Mouse (Mus musculus) limb, embryonic 10.5 days (tissue): ENCODE data around the gene Acads. TPM values are rescaled to one million over a fixed set of nuclear protein-coding genes. Genes with fewer than 3 reads are reported as not detected.
"Not testable (repeated sequence)": the region's sequence is repeated elsewhere in the genome, so short reads cannot be mapped to it uniquely, and the experiment has no call there.

Experiments
- DNase-seq: peaks from one replicate; pipeline ENCODE4 v3.0.0-alpha.2; 2017; ENCODE audit warnings: low spot score
- H3K27ac ChIP-seq: fragments of 300-500 bp; sonication (generic); 2 replicates; pipeline ENCODE4 v1.5.1; 2016; ENCODE audit warnings: mild to moderate bottlenecking
- H3K27me3 ChIP-seq: fragments of 300-500 bp; sonication (generic); 2 replicates; pipeline ENCODE4 v1.6.1; 2016; ENCODE audit warnings: low read depth, mild to moderate bottlenecking; ENCODE audit not compliant: poor library complexity, severe bottlenecking
- H3K36me3 ChIP-seq: fragments of 300-500 bp; sonication (generic); 2 replicates; pipeline ENCODE4 v1.6.1; 2016; ENCODE audit warnings: mild to moderate bottlenecking, moderate library complexity
- H3K4me1 ChIP-seq: fragments of 300-500 bp; sonication (generic); 2 replicates; pipeline ENCODE4 v1.6.1; 2016
- H3K4me3 ChIP-seq: fragments of 300-500 bp; sonication (generic); 2 replicates; pipeline ENCODE4 v1.5.1; 2016; ENCODE audit warnings: mild to moderate bottlenecking, moderate library complexity
- H3K9me3 ChIP-seq: fragments of 300-500 bp; sonication (generic); replicated peaks from 2 replicates; pipeline ENCODE4 v1.6.1; 2016; ENCODE audit warnings: mild to moderate bottlenecking
- WGBS: fragments of 180-500 bp; shearing (Covaris S2); methylation state at CpG from one replicate; pipeline ENCODE4 v1.1.7; 2016; 5-methylcytosine and 5-hydroxymethylcytosine counted together
- polyA plus RNA-seq: library from polyadenylated mRNA; unstranded; fragments of >200 nt; fragmentation: Nextera tagmentation; extraction: Ambion mirVana; gene quantifications from 2 replicates; pipeline ENCODE4 v1.2.1, GENCODE M21; 2016

Acads gene
- polyA plus RNA-seq, 1 experiment from 2014 or later = 91.9 TPM

DNA sequence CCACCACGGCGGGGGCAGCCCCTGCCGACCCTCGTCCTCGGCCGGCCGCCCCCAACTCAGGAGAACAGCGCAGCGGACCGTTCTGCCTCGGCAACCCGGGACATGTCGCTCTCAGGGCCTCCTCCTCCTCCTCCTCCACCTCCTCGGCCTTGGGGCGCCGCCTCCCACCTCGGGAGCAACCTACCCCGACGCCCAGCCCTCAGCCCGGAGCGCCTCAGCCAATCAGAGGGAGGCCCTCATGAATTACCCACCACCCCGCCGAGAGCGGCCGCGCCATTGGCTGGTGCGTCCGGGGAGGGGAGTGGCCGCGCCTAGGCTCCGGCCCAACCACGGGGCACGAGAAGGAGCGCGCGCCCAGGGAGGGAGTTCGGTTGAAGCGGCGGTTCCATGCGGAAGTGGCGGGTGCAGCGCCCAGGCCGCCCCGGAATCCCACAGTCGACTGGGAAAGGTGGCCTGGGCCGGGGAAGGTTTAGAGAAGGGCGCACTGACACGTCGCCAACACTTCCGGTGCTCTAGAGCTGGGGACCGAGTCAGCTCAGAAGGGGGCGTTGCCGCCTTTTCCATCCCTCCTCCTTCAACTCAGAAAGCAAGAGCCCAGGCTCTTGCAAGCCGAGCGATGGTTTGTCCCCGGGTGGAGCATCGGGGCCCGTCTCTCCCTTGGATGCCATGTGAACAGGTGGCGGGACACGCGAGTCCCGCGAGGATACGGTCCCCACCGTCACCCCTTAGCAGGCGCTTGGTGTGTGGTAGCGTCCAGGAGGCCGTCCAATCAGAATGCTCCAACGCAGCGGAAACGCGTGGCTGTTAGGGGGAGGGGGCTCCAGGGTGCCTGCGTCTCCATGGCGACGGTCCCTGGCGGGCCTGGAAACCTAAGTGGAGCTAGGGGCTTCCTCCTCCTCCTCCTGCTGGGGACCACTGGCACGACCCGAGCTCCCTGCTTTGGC lies 39.2 kb upstream of the Acads start, which contains the start of gene Mlec:
Mlec (minus strand) TSS at position 140 of the 944 bp plus-strand sequence.
- H3K9me3 ChIP-seq = no peaks in the 10 kb centered on the region
- H3K27ac ChIP-seq = peak within 1 kb of the TSS; percentile 98
- no peaks in the 10 kb centered on the region for H3K27me3 ChIP-seq
- under 1% methylated on average over 78 of the region's 78 CpGs for WGBS
- peaks cover 64% of the 10 kb centered on the region for H3K4me1 ChIP-seq
- peaks cover 22% of the 10 kb centered on the region for H3K36me3 ChIP-seq
- peak within 1 kb of the TSS; percentile 83 for H3K4me3 ChIP-seq
- peak; percentile 99 for DNase-seq

DNA sequence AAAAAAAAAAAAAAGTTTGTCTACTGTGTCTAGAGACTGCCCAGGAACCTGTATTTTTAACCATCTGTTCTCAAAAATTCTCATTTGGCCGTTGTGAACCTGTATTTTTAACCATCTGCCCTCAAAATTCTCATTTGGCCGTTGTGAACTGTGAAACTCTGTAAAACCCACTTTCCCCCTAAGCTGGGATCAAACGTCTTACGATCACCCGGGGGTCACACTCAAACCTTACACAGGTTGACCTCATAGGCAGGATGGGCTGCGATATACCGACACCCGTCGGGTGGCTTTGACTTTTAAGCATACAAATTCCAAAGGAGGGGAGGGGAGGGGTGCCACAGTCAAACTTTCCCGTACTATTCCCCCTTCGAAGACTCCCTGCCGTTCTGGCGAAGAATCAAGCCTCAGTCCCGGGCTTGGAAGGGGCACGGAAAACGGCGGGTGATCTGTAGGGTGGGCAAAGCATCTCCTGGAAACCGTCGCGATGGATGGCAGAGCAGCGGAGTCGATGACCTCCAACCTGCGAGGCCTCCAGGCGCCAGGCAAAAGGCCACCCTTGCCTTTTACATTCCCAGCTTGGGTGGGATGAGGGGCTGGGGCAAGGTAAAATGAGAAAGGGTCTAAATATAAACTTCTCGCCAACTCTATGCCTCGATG lies 37.9 kb upstream of the Acads start:
- Histone ChIP-seq H3K27ac (peak overlapping the region; percentile 98), H3K4me1 (peaks cover 70% of the 10 kb centered on the region), H3K4me3 (peak overlapping the region; percentile 83), H3K9me3 (no peaks in the 10 kb centered on the region), H3K27me3 (no peaks in the 10 kb centered on the region), H3K36me3 (peaks cover 35% of the 10 kb centered on the region)
- WGBS = 2% methylated on average over 26 of the region's 26 CpGs
- peak; percentile 57 for DNase-seq

DNA sequence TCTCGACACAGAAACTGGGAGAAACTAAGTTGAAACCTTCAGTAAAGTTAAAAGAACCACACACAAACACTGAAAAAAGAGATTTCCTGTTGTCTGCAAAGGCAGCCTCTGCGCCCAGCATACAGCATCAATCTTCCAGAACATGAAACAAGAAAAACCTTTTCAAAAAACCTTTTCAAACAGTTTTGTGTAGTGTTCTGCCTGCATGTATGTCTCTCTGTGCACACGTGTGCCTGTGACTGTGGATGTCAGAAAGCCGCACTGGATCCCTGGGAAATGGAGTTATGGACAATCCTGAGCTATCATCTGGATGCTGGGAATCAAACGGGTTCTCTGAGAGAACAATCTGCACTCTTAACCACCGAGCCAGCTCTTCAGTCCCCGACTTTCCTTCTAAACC lies 37.3 kb upstream of the Acads start:
- peak overlapping the region; percentile 98; the same call in 1 of the 2 replicates for H3K27ac ChIP-seq
- H3K4me1 ChIP-seq = peaks cover 72% of the 10 kb centered on the region
- no peaks in the 10 kb centered on the region for H3K27me3 ChIP-seq
- DNase-seq = no peak
- H3K9me3 ChIP-seq = no peaks in the 10 kb centered on the region
- peak overlapping the region; percentile 83 for H3K4me3 ChIP-seq
- peaks cover 39% of the 10 kb centered on the region for H3K36me3 ChIP-seq
- WGBS = 69% methylated on average over 7 of the region's 7 CpGs

DNA sequence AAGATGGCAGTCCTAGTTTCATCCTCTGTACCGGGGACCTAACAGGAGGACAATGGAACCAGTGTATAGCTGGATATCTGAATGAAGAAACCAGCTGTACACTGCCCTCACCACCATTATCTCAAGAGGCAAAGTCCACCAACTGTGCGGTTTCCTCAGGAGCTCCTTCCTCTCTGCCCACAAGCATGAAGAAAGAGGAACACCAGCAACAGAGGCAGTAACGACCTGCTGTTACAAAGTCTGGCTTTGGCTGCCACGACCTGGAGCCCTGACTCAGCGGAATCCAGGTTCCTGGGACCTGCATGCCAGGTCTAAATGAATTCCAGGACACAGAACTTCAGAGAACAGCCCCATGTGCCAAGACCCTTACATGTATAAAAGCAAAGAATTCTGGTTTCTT lies 36.7 kb upstream of the Acads start:
- peak overlapping the region; percentile 63 for H3K27ac ChIP-seq
- no peaks in the 10 kb centered on the region for H3K27me3 ChIP-seq
- peaks cover 67% of the 10 kb centered on the region for H3K4me1 ChIP-seq
- H3K4me3 ChIP-seq = peak overlapping the region; percentile 83
- no peaks in the 10 kb centered on the region for H3K9me3 ChIP-seq
- 61% methylated on average over 5 of the region's 5 CpGs for WGBS
- H3K36me3 ChIP-seq = peaks cover 45% of the 10 kb centered on the region
- DNase-seq = no peak

DNA sequence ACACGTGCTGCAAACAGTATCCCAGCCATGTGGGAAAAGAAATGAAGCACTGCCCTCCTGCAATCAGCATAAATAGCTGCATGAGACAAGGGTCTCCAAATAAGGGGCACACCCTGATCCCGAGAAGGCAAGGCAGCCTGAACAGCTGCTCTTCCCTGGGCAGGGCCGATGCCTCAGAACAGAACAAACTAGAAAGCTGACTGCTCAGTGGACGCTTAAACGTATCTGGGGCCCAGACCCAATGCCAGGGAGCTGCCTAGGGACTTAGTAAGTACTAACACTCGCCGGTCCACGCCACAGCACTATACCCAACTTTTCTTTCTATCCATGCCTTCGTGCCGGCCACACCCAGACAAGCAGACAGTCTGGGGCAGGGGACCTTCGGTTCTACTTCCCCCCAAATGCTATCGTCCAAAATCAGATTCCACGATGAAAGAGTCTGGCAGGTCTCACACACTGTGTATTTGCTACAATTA lies 36.0 kb upstream of the Acads start:
- no peaks in the 10 kb centered on the region for H3K9me3 ChIP-seq
- no peak for DNase-seq
- peaks cover 52% of the 10 kb centered on the region for H3K36me3 ChIP-seq
- no peaks in the 10 kb centered on the region for H3K27me3 ChIP-seq
- H3K27ac ChIP-seq = no peak overlapping the region
- peak overlapping the region; percentile 83 for H3K4me3 ChIP-seq
- 85% methylated on average over 13 of the region's 13 CpGs for WGBS
- peaks cover 60% of the 10 kb centered on the region for H3K4me1 ChIP-seq

DNA sequence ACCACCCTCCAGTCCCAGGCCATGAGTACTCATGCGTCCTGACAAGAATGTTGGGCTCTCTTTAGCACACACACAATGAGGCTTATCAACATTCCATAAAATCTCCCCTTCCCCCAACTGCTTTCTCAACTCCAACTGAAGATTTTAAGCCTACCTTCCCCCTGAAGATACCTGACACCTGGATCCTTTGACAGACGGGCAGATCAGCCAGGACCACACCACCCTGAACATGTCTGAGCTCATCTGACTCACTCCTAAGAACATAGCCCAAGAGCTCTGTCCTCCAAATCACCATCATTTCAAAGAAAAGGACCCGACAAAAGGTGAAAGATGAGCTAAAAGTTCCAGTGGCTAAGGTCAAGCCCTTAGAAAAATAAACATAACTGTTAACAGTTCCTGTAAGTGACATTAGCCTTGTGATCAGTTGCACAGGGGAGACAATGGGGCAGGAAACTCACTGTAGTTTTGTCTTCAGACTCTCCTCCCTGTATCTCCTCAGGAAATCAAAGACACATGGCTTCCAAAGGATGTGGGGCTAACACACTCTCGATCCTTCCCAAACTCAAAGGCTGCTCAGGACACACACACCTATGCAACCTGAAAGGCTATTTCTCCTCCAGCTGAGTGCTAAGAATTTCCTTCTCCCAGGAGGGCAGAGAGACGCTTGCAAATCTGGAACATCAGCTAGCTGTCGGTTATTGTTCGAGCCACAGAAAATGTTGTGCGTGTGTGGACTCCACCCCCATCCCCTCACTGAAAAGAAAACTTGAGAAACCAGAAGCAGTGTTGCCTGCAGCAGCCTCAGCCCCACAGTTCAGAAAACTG lies 33.2 kb upstream of the Acads start:
- no peak for DNase-seq
- peaks cover 49% of the 10 kb centered on the region for H3K4me1 ChIP-seq
- H3K9me3 ChIP-seq = no peaks in the 10 kb centered on the region; the same call in 1 of the 2 replicates
- peak overlapping the region; percentile 7; the same call in 1 of the 2 replicates for H3K4me3 ChIP-seq
- 55% methylated on average over 8 of the region's 8 CpGs for WGBS
- peaks cover 80% of the 10 kb centered on the region for H3K36me3 ChIP-seq
- peak overlapping the region; percentile 31; the same call in 1 of the 2 replicates for H3K27ac ChIP-seq
- no peaks in the 10 kb centered on the region for H3K27me3 ChIP-seq

DNA sequence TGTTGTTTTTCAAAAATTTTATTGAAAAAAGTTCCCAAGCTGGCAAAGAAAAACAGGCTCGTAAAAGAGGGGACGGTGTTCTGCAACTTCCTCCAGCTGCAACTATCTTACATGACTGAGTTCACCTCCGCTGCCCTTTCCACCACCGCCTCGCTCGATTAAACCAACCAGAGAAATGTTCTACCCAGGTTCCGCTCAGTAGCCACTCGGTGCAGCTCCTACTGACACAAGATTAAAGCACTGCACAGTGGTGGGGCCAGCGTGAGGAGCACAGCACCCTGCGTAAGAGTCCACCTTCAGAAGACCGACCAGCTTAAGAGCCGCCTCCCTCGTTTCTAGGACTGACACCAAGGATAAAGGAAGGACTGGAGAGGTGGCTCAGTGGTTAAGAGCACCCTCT lies 32.3 kb upstream of the Acads start:
- Histone ChIP-seq H3K4me3 (no peak overlapping the region), H3K36me3 (peaks cover 88% of the 10 kb centered on the region), H3K27me3 (no peaks in the 10 kb centered on the region), H3K9me3 (no peaks in the 10 kb centered on the region; the same call in 1 of the 2 replicates), H3K4me1 (peaks cover 41% of the 10 kb centered on the region), H3K27ac (no peak overlapping the region)
- 87% methylated on average over 13 of the region's 13 CpGs for WGBS
- no peak for DNase-seq

DNA sequence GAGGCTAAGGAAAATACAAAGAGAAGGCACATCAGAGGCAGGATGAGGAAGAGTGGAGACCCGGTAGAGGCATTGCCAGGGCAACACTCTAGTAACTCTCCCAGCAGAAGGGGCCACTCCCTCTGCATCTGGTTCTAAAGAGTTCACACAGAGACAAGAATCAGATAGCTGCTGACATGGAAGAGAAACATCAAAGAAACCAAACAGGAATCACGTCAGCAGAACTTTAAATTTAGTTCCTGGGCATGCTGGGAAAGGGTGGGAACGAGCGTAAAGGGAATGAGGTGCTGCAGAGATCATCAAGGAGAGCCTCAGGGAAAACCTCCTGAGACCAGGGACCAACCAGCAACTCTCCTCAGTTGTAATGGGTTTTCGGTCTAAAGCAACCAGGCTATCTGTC lies 31.8 kb upstream of the Acads start:
- 75% methylated on average over 5 of the region's 5 CpGs for WGBS
- Histone ChIP-seq H3K27ac (no peak overlapping the region), H3K36me3 (peaks cover 93% of the 10 kb centered on the region), H3K9me3 (no peaks in the 10 kb centered on the region; the same call in 1 of the 2 replicates), H3K4me3 (no peak overlapping the region), H3K27me3 (no peaks in the 10 kb centered on the region), H3K4me1 (peaks cover 36% of the 10 kb centered on the region)
- no peak for DNase-seq

DNA sequence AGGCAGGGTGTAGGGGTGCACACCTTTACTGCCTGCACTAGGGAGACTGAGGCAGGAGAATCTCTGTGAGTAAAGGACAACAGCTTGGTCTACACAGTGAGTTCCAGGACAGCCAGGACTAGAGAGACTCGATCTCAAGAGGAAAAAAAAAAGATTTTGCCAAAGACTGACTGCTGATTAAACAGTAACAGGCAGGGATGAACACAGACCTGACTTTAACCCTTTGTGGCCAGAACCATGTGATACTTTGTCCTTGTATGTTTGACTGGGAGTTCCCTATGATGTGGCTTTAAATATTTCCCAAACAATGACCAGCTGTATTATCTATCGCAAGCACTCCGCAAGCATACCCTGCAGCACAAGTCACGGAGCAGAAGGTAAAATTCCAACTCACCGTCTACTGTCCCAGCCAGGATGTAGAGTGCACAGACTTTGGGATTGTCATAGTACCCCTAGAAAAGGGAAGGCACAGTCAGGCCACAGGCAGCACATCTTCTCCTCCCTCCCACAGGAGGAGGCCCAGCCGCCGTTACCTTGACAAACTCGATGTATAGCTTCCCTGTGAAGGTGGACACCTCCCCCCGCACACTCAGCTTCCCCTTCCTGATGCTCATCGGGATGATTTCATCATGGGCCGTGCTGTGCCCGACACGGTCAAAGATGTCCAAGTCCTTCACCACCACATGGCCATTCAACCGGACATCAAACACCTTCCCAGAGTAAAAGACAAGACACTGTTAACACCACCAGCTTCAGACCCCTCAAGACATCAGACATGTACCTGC lies 30.7 kb upstream of the Acads start:
- no peaks in the 10 kb centered on the region for H3K27me3 ChIP-seq
- H3K27ac ChIP-seq = no peak overlapping the region
- no peak overlapping the region for H3K4me3 ChIP-seq
- H3K36me3 ChIP-seq = peaks cover 95% of the 10 kb centered on the region
- H3K9me3 ChIP-seq = no peaks in the 10 kb centered on the region; the same call in 1 of the 2 replicates
- H3K4me1 ChIP-seq = peaks cover 25% of the 10 kb centered on the region
- WGBS = 97% methylated on average over 14 of the region's 14 CpGs
- no peak for DNase-seq

DNA sequence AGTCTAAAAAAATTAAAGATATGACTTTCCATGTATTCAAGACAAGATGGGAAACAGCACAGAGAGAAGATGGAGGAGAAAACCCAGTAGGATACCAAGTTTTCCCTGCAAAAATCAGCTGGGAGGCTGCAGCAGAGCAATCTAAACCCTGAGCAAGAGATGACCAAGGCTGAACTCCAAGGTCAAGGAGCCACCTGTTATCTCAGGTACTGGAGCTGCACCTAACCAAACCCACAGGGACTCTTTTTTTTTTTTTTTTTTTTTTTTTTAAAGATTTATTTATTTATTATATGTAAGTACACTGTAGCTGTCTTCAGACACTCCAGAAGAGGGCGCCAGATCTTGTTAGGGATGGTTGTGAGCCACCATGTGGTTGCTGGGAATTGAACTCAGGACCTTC lies 29.7 kb upstream of the Acads start:
- DNase-seq, H3K27me3 ChIP-seq, H3K27ac ChIP-seq, H3K4me3 ChIP-seq, H3K9me3 ChIP-seq: not testable (repeated sequence)
- Histone ChIP-seq H3K4me1 (peaks cover 19% of the 10 kb centered on the region), H3K36me3 (peaks cover 96% of the 10 kb centered on the region)
- WGBS = no CpG with 5 or more reads among the region's 1 CpGs

DNA sequence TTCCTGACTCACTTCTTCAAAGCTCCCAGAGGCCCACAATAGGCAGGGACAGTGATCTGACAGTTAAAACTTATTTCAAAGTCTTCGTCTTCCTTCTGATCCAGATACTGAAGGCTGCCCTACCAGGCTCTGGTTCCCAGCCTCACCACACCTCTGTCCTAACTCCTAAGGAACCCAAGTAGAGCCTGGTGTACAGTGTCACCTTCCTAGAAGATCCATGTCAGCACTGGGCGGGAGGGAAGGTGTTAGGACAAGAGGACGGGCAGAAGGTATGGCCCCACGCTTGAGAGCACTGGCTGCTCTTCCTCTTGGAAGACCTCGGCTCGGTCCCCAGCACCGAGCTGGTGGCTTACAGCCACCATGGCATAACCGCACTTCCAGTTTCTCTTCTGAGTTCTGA lies 29.2 kb upstream of the Acads start:
- DNase-seq = no peak
- Histone ChIP-seq H3K36me3 (peaks cover 98% of the 10 kb centered on the region), H3K27me3 (no peaks in the 10 kb centered on the region), H3K9me3 (no peaks in the 10 kb centered on the region; the same call in 1 of the 2 replicates), H3K27ac (no peak overlapping the region), H3K4me1 (peaks cover 17% of the 10 kb centered on the region), H3K4me3 (no peak overlapping the region)
- 91% methylated on average over 8 of the region's 8 CpGs for WGBS

DNA sequence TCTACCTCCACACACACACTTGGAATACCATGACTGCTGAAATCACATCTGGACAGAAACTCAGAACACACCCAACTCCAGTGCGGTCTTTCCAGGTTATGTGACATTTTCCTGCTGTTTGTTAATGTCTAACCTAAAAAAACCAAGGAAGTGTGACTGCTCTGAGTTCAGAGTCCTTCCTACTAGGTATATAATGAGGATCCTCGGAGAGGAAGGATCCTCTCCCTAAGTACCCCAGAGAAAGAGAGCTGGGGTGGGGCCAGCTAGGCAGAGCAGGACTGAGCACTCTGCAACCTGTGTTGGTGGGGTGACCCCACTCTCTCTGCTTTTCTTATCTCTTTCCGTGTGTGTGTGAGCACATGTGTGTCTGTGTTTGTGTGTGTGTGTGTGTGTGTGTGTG lies 28.2 kb upstream of the Acads start:
- DNase-seq = no peak

More for the DNA sequence above, 28.2 kb upstream of the Acads start:
- Histone ChIP-seq H3K4me1 (peaks cover 10% of the 10 kb centered on the region), H3K9me3 (no peaks in the 10 kb centered on the region; the same call in 1 of the 2 replicates), H3K27ac (no peak overlapping the region), H3K36me3 (peaks cover 96% of the 10 kb centered on the region), H3K27me3 (no peaks in the 10 kb centered on the region), H3K4me3 (no peak overlapping the region)
- 93% methylated on average over 3 of the region's 3 CpGs for WGBS
